Comparison of ENCODE assay signal across 14 mouse cellular contexts in the genomic region with DNA sequence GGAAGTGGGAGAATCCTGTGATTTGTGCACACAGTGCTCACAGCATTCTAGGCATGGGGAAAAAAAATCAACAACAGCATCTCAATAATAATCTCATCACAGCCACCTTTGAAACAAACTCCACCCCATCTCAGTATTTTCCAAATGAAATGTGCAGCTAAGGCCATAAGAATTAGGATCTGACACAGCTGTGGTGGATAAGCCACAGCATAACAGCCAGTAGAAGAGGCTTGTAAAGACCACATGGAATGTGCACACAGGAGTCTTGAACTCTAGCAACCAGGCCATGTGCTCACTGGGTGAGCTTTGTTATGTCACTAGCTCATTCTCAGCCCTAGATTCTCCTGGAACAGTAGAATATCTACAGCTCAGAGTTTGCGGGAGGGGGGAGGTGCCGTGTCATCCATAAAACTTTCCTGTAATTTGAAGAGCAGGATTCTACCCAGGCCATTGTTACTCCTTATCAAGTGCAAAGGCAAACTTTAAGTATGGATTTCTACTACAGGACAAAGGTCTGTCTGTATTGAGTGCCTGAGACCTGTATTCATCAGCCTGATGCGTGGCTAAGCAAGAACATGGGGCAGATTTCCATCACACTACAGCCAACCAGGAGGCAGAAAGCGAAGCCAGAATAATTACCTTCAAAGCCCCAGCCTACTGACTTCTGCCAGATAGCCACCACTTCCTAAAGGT.
DNase-seq lines count a peak whose midpoint lies in the region; ATAC-seq and TF ChIP-seq lines count a peak whose summit lies in the region.
"Had no signal": no experiment of that assay in that cellular context is flagged by ENCODE, and none has a peak within 500 bp of the region (broad histone marks: within the 10 kb centered on the region; RNA-seq: fewer than 3 reads in every experiment).

No protein-coding gene starts in this region.

- no peak overlapping the region for H3K4me3 ChIP-seq in forebrain, embryonic 12.5 days (replicated peaks)
- no peak overlapping the region for H3K4me3 ChIP-seq in forebrain, postnatal 0 days (ENCODE audit: low read depth, low read length)
- H3K4me3 ChIP-seq in kidney, embryonic 16.5 days (ENCODE audit: low read length), result no peak overlapping the region
- H3K4me3 ChIP-seq in testis, adult 2 months (ENCODE audit: control insufficient read depth, low read depth, low read length), result peak overlapping the region; percentile 65

- no peak for TF ChIP-seq POLR2A in testis, adult 2 months (IDR thresholded peaks at IDR 0.05; ENCODE audit: control insufficient read depth, low read depth, low read length)

- peaks cover 7% of the 10 kb centered on the region for H3K27me3 ChIP-seq in forebrain, embryonic 12.5 days
- H3K27me3 ChIP-seq in forebrain, postnatal 0 days (ENCODE audit: insufficient read depth, low read length), result no peaks in the 10 kb centered on the region
- H3K27me3 ChIP-seq in kidney, embryonic 16.5 days (ENCODE audit: insufficient read depth, low read length), result no peaks in the 10 kb centered on the region
- H3K27me3 ChIP-seq in testis, adult 2 months (ENCODE audit: control insufficient read depth, insufficient read depth, low read length), result no peaks in the 10 kb centered on the region

- no peaks in the 10 kb centered on the region for H3K36me3 ChIP-seq in forebrain, embryonic 12.5 days (replicated peaks)
- no peaks in the 10 kb centered on the region for H3K36me3 ChIP-seq in forebrain, postnatal 0 days (ENCODE audit: insufficient read depth)
- no peaks in the 10 kb centered on the region for H3K36me3 ChIP-seq in kidney, embryonic 16.5 days (ENCODE audit: insufficient read depth, low read length)
- H3K36me3 ChIP-seq in testis, adult 2 months (ENCODE audit: control insufficient read depth, insufficient read depth, low read length), result no peaks in the 10 kb centered on the region

- no peak for ATAC-seq in forebrain, embryonic 12.5 days (ENCODE audit: low FRiP score)
- no peak for ATAC-seq in forebrain, postnatal 0 days
- ATAC-seq in kidney, embryonic 16.5 days (ENCODE audit: low FRiP score, low TSS enrichment), result no peak; the same call in 1 of the 2 replicates

- H3K9ac ChIP-seq in forebrain, embryonic 12.5 days, result no peak overlapping the region
- no peak overlapping the region for H3K9ac ChIP-seq in forebrain, postnatal 0 days
- H3K9ac ChIP-seq in kidney, embryonic 16.5 days (replicated peaks; ENCODE audit: low read length), result no peak overlapping the region
- H3K9ac ChIP-seq: hindbrain, embryonic 14.5 days; liver, embryonic 14.5 days had no signal

- peaks cover 18% of the 10 kb centered on the region for H3K4me1 ChIP-seq in forebrain, embryonic 12.5 days
- H3K4me1 ChIP-seq in forebrain, postnatal 0 days (ENCODE audit: insufficient read depth), result no peaks in the 10 kb centered on the region
- peaks cover 55% of the 10 kb centered on the region for H3K4me1 ChIP-seq in kidney, embryonic 16.5 days (ENCODE audit: insufficient read depth, low read length)
- no peaks in the 10 kb centered on the region for H3K4me1 ChIP-seq in testis, adult 2 months (ENCODE audit: control insufficient read depth, insufficient read depth, low read length)

- H3K27ac ChIP-seq in forebrain, embryonic 12.5 days, result peak overlapping the region; percentile 39
- no peak overlapping the region for H3K27ac ChIP-seq in forebrain, postnatal 0 days (ENCODE audit: low read depth, low read length)
- H3K27ac ChIP-seq in kidney, embryonic 16.5 days (ENCODE audit: low read length), result peak overlapping the region; percentile 84
- H3K27ac ChIP-seq in testis, adult 2 months (ENCODE audit: control insufficient read depth, insufficient read depth, low read depth, low read length), result no peak overlapping the region
- H3K27ac ChIP-seq: hindbrain, embryonic 14.5 days; liver, embryonic 14.5 days had no signal

- 88% methylated on average over 4 of the region's 4 CpGs for WGBS in forebrain, embryonic 12.5 days
- WGBS in forebrain, postnatal 0 days, result 89% methylated on average over 4 of the region's 4 CpGs
- 54% methylated on average over 4 of the region's 4 CpGs for WGBS in kidney, embryonic 16.5 days

- no peaks in the 10 kb centered on the region for H3K9me3 ChIP-seq in forebrain, embryonic 12.5 days
- no peaks in the 10 kb centered on the region for H3K9me3 ChIP-seq in forebrain, postnatal 0 days (ENCODE audit: low read length)
- no peaks in the 10 kb centered on the region for H3K9me3 ChIP-seq in kidney, embryonic 16.5 days (ENCODE audit: low read length)

- TF ChIP-seq CTCF in forebrain, postnatal 0 days (IDR thresholded peaks at IDR 0.05; ENCODE audit: low read depth), result no peak
- TF ChIP-seq CTCF in testis, adult 2 months (IDR thresholded peaks at IDR 0.05; ENCODE audit: control insufficient read depth, insufficient read depth, insufficient replicate concordance, low read depth, low read length), result no peak

- DNase-seq in forebrain, postnatal 0 days, result no peak
- DNase-seq in kidney, adult 18-20 months, result no peak
- no peak for DNase-seq in testis, postnatal 14 days (ENCODE audit: low spot score)
- peak; percentile 6 for DNase-seq in yolk sac, embryonic 10.5 days (ENCODE audit: low spot score)
- DNase-seq in embryo, embryonic 10.5 days (ENCODE audit: low spot score), result no peak
- DNase-seq: adrenal gland, postnatal 25 days; cerebellum, adult 9-11 months; kidney, postnatal 36 days; thymus, postnatal 4 days had no signal

- H3K4me2 ChIP-seq in forebrain, embryonic 12.5 days, result no peak overlapping the region
- H3K4me2 ChIP-seq in forebrain, postnatal 0 days (ENCODE audit: low read depth), result no peak overlapping the region
- no peak overlapping the region for H3K4me2 ChIP-seq in kidney, embryonic 16.5 days (replicated peaks; ENCODE audit: low read depth, low read length)
- H3K4me2 ChIP-seq: hindbrain, embryonic 14.5 days had no signal

Comparison
In these comparisons a context has a peak if more than half of its experiments do, and no peak if none do; other contexts are left out.
1. H3K27ac ChIP-seq: peak in forebrain, embryonic 12.5 days (single experiment) and kidney, embryonic 16.5 days (single experiment); none in forebrain, postnatal 0 days (single experiment) and testis, adult 2 months (single experiment).